Mouse (Mus musculus): ENCODE data around the gene Atf6.

The Atf6 gene

GRCm38 (mm10) chr1:170664620-170665185 lies 202.9 kb downstream of the Atf6 start:
- peak; percentile 63 for DNase-seq (ENCODE audit: inconsistent ontology term)

- DNase-seq (ENCODE audit: inconsistent ontology term) = no peak
Measured at GRCm38 (mm10) chr1:170659260-170659659, 208.3 kb downstream of the Atf6 start.

GRCm38 (mm10) chr1:170657643-170658314 lies 209.8 kb downstream of the Atf6 start:
- DNase-seq (ENCODE audit: inconsistent ontology term) = no peak

GRCm38 (mm10) chr1:170657228-170657521 lies 210.4 kb downstream of the Atf6 start:
- DNase-seq (ENCODE audit: inconsistent ontology term) = no peak

GRCm38 (mm10) chr1:170656518-170657227 lies 210.9 kb downstream of the Atf6 start:
- no peak for DNase-seq (ENCODE audit: inconsistent ontology term)

- DNase-seq (ENCODE audit: inconsistent ontology term) = no peak
Measured at GRCm38 (mm10) chr1:170655280-170655917, 212.2 kb downstream of the Atf6 start.
